Mouse (Mus musculus) cerebellum, adult (tissue): ENCODE measurements at regions not wholly inside any gene's neighbourhood (a gene's known extent, or its start where the extent isn't known, plus 50 kb on each side); places are given as distances from the start of the nearest gene placed in this dataset.

Experiments
- ATAC-seq: cut with Nextera tagmentation; 2 replicates; pipeline ENCODE4 v1.9.2; 2017; ENCODE audit warnings: mild to moderate bottlenecking, moderate library complexity, mixed read lengths; ENCODE audit not compliant: insufficient number of reproducible peaks, low FRiP score, low TSS enrichment

DNA sequence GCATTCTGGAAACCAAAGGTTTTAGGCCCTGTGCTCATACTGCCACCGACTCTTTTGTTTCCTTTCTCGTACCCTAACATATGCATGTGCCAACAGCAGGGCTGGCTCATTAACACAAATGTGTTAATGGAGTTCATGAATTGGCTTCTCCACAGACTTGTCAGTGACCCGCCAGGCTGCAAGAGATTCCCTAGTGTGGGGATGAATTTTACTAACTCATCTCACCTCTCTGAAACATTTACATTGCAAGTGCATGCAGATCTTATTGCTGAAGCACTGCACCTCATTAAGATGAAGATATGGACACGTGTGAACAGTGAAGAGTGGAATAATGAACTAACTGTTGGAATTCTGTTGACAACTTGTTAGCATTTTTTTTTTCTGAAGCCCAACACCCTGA is 762.2 kb downstream of the Pla2g4a start:
- ATAC-seq, result no peak
